Mouse (Mus musculus) left cerebral cortex, postnatal 25 days (tissue): ENCODE measurements at regions not wholly inside any gene's neighbourhood (a gene's known extent, or its start where the extent isn't known, plus 50 kb on each side); places are given as distances from the start of the nearest gene placed in this dataset.
A peak's percentile ranks its signal among the peaks of the same experiment; 100 is the strongest.

Experiments used
- DNase-seq, 2 experiments: peaks; one replicate each; pipeline ENCODE4 v3.0.0; 2022; ENCODE audit warnings: low spot score in 2 of 2, mixed read lengths in 1 of 2
- intact Hi-C: fragments of 180-260 bp; cut with DNase I; formaldehyde crosslinking; loops from one replicate; pipeline ENCODE4 v1.15.1; 2025

- DNase-seq, result peak in 1 of 2 experiments; percentile 37
- intact Hi-C loops, result no loop called here
Measured at GRCm38 (mm10) chr1:193539261-193539660, 169.2 kb upstream of the Camk1g start.

- intact Hi-C loops, result no loop called here
- DNase-seq, result no peak
Measured at GRCm38 (mm10) chr1:193538425-193538824, 168.3 kb upstream of the Camk1g start.

GRCm38 (mm10) chr1:193537616-193538015 is 167.5 kb upstream of the Camk1g start:
- intact Hi-C loops, result no loop called here
- DNase-seq, result no peak

GRCm38 (mm10) chr1:193536552-193536951 is 166.5 kb upstream of the Camk1g start:
- intact Hi-C loops, result no loop called here
- no peak for DNase-seq

- intact Hi-C loops, result no loop called here
- no peak for DNase-seq
Measured at GRCm38 (mm10) chr1:193534449-193534848, 164.4 kb upstream of the Camk1g start.

GRCm38 (mm10) chr1:193526501-193526900 is 156.4 kb upstream of the Camk1g start:
- intact Hi-C loops, result no loop called here
- no peak for DNase-seq

- no peak for DNase-seq
- intact Hi-C loops, result no loop called here
Measured at GRCm38 (mm10) chr1:193522007-193522406, 151.9 kb upstream of the Camk1g start.

GRCm38 (mm10) chr1:193518840-193519239 is 148.7 kb upstream of the Camk1g start:
- intact Hi-C loops, result no loop called here
- DNase-seq, result no peak

- intact Hi-C loops, result no loop called here
- no peak for DNase-seq
Measured at GRCm38 (mm10) chr1:193517968-193518367, 147.9 kb upstream of the Camk1g start.

- DNase-seq, result no peak
- intact Hi-C loops, result no loop called here
Measured at GRCm38 (mm10) chr1:193517293-193517692, 147.2 kb upstream of the Camk1g start.

- no peak for DNase-seq
- intact Hi-C loops, result no loop called here
Measured at GRCm38 (mm10) chr1:193516395-193516794, 146.3 kb upstream of the Camk1g start.

- intact Hi-C loops, result no loop called here
- DNase-seq, result no peak
Measured at GRCm38 (mm10) chr1:193513929-193514710, 144.0 kb upstream of the Camk1g start.

- intact Hi-C loops, result no loop called here
- peak in 1 of 2 experiments; percentile 45 for DNase-seq
Measured at GRCm38 (mm10) chr1:193510066-193510793, 140.1 kb upstream of the Camk1g start.

GRCm38 (mm10) chr1:193508271-193508670 is 138.2 kb upstream of the Camk1g start:
- intact Hi-C loops, result loop anchor here (5.0 kb wide), 1 partner anchor 64 kb away; no protein-coding TSS in a partner anchor
- DNase-seq, result no peak

- intact Hi-C loops, result loop anchor here (5.0 kb wide), 1 partner anchor 65 kb away; no protein-coding TSS in a partner anchor
- DNase-seq, result no peak
Measured at GRCm38 (mm10) chr1:193506991-193507390, 136.9 kb upstream of the Camk1g start.

- intact Hi-C loops, result loop anchor here (5.0 kb wide), 1 partner anchor 67 kb away; no protein-coding TSS in a partner anchor
Measured at GRCm38 (mm10) chr1:193505381-193505780, 135.3 kb upstream of the Camk1g start.

GRCm38 (mm10) chr1:193504611-193505010 is 134.5 kb upstream of the Camk1g start:
- intact Hi-C loops, result loop anchor here (1.0 to 5.0 kb wide), 2 partner anchors 68 to 85 kb away; no protein-coding TSS in a partner anchor

More at GRCm38 (mm10) chr1:193505381-193505780, 135.3 kb upstream of the Camk1g start:
- DNase-seq, result peak in 1 of 2 experiments; percentile 66

GRCm38 (mm10) chr1:193503624-193504325 is 133.7 kb upstream of the Camk1g start:
- intact Hi-C loops, result loop anchor here (1.0 kb wide), 1 partner anchor 86 kb away; no protein-coding TSS in a partner anchor
- peak; percentile 62 to 82 for DNase-seq

More at GRCm38 (mm10) chr1:193504611-193505010, 134.5 kb upstream of the Camk1g start:
- no peak for DNase-seq

GRCm38 (mm10) chr1:193496265-193497183 is 126.4 kb upstream of the Camk1g start:
- intact Hi-C loops, result no loop called here
- DNase-seq, result no peak
